Mouse (Mus musculus) thymus, adult 2 months (tissue): Measurements from ENCODE around the gene Mogat1.

Experiments used
- CTCF ChIP-seq: fragments of 200-500 bp; IDR thresholded peaks from 2 replicates; pipeline ENCODE4 v1.5.1; 2012; ENCODE audit warnings: mild to moderate bottlenecking, control low read depth, low read length, moderate library complexity, borderline replicate concordance; ENCODE audit not compliant: control insufficient read depth, poor library complexity, insufficient read depth; ENCODE audit errors: extremely low read depth
- POLR2A ChIP-seq: fragments of 200-500 bp; IDR thresholded peaks from 2 replicates; pipeline ENCODE4 v1.6.1; 2012; ENCODE audit warnings: mild to moderate bottlenecking, low read length, control low read depth, moderate library complexity; ENCODE audit not compliant: control insufficient read depth, poor library complexity, insufficient read depth; ENCODE audit errors: extremely low read depth

DNA sequence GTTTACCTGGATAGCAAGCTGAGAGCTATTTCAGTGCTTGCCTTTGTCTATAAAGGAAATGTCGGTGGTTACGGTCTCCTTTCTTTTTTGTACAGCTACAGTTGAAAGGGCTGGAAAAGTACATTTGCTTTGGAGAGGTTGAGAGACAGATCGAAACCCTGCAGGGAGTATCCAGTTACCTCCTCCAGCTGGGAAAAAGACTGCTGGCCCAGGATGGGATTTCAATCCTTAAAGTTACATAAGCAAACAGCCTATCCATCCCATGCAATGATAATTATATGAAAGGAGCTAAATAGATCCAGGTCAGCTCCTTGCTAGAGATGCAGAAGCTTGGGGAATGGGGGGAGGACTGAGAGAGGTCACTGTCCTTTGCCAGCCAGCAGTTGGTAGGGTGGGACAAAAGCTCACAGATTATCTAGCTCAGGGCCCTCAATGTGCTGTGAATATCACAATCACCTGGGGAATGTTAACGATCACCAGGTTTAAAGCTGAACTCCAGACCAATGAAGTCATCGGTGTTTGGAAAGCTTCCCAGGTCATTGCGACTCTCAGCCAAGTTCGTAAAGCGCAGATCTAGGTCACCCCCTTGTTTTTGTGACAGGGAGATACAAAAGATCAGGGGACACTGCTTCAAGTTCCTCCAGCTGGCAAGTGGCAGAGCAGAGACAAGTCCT is 57.2 kb downstream of the Mogat1 start:
- TF ChIP-seq POLR2A (no peak), CTCF (no peak)
